Mouse (Mus musculus) forebrain, embryonic 16.5 days (tissue): Measurements from ENCODE around the gene Acsf3. TPM values are rescaled to one million over a fixed set of nuclear protein-coding genes. Genes with fewer than 3 reads are reported as not detected.
A peak's percentile ranks its signal among the peaks of the same experiment; 100 is the strongest.

Experiments used
- ATAC-seq: fragments of 200-750 bp; cut with Nextera tagmentation; 2 replicates; pipeline ENCODE4 v1.8.0; 2017; ENCODE audit warnings: mild to moderate bottlenecking, moderate library complexity
- H3K27ac ChIP-seq: fragments of 300-500 bp; sonication (generic); 2 replicates; pipeline ENCODE4 v1.5.1; 2014; ENCODE audit warnings: low read length, control low read depth
- H3K27me3 ChIP-seq: fragments of 300-500 bp; sonication (generic); replicated peaks from 2 replicates; pipeline ENCODE4 v1.6.1; 2014; ENCODE audit warnings: low read length; ENCODE audit not compliant: control insufficient read depth, insufficient read depth
- H3K36me3 ChIP-seq: fragments of 300-500 bp; sonication (generic); 2 replicates; pipeline ENCODE4 v1.6.1; 2014; ENCODE audit not compliant: control insufficient read depth, insufficient read depth
- H3K4me1 ChIP-seq: fragments of 300-500 bp; sonication (generic); replicated peaks from 2 replicates; pipeline ENCODE4 v1.6.1; 2014; ENCODE audit warnings: low read length; ENCODE audit not compliant: control insufficient read depth, insufficient read depth
- H3K4me2 ChIP-seq: fragments of 300-500 bp; sonication (generic); 2 replicates; pipeline ENCODE4 v1.6.1; 2014; ENCODE audit warnings: mild to moderate bottlenecking, low read length, control low read depth
- H3K4me3 ChIP-seq: fragments of 300-500 bp; sonication (generic); replicated peaks from 2 replicates; pipeline ENCODE4 v1.5.1; 2014; ENCODE audit warnings: mild to moderate bottlenecking, low read length, control low read depth
- H3K9ac ChIP-seq: fragments of 300-500 bp; sonication (generic); replicated peaks from 2 replicates; pipeline ENCODE4 v1.6.1; 2014; ENCODE audit warnings: low read depth, low read length, control low read depth
- H3K9me3 ChIP-seq: fragments of 300-500 bp; sonication (generic); 2 replicates; pipeline ENCODE4 v1.6.1; 2016; ENCODE audit warnings: low read length; ENCODE audit not compliant: control insufficient read depth
- WGBS: fragments of 180-500 bp; shearing (Covaris S2); extraction: QIAGEN DNeasy Blood & Tissue Kit; methylation state at CpG from one replicate; pipeline ENCODE4 v1.1.7; 2014; 5-methylcytosine and 5-hydroxymethylcytosine counted together
- polyA plus RNA-seq: library from polyadenylated mRNA; unstranded; fragments of >200 nt; fragmentation: Nextera tagmentation; extraction: Ambion mirVana; gene quantifications from 2 replicates; pipeline ENCODE4 v1.2.1, GENCODE M21; 2015

Gene Acsf3
- polyA plus RNA-seq, 1 experiment from 2014 or later: 15.9 TPM

DNA sequence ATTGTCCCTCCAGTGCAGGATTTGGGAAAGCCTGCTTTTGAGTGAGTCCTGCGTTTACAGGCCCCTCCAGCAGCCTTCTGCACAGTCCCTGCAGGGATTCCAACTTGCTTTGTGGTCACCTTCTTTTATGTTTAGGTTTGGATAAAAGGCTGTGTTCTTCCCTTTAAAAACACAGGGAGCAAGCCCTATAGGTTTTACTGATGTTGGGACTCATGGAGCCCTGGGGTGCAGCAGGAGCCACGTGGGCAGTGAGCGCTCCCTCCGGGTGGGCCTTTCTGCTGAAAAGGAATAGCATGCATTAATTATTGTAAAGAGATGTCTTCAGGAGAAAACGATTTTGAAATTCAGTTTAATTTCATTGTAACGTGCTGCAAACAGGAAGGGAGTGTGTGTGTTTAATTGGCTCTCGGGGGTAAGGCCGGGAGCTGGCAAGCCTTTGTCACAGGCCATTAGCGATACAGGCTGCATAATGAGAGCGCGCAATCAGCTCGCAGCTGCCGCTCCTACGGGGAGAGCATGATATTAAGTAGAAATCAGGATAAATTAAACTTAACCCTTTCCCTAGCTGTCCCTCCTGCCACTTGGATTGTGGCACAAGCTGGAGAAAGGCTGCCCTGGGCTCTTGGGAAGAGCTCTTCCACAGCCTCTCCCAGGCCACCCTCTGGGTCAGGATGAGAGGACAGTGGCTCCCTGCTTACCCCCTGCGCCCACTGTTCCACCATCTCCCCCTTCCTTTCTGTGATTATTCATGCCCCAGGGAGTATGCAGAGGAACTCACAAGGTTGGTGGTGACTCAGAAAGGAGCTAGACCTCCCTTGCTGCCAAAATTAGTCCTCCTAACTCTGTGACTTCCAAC, 28.8 kb downstream of the Acsf3 start:
- Histone ChIP-seq H3K9me3 (no peaks in the 10 kb centered on the region), H3K27me3 (0 out of 2 replicates have a peak, but pooled peaks cover 6% of the 10 kb centered on the region), H3K4me3 (no peak overlapping the region), H3K4me1 (peaks cover 58% of the 10 kb centered on the region), H3K27ac (peak overlapping the region; percentile 96), H3K4me2 (peak overlapping the region; percentile 26), H3K9ac (peak overlapping the region; percentile 51), H3K36me3 (no peaks in the 10 kb centered on the region)
- 4% methylated on average over 15 of the region's 15 CpGs for WGBS
- ATAC-seq: peak; percentile 94

DNA sequence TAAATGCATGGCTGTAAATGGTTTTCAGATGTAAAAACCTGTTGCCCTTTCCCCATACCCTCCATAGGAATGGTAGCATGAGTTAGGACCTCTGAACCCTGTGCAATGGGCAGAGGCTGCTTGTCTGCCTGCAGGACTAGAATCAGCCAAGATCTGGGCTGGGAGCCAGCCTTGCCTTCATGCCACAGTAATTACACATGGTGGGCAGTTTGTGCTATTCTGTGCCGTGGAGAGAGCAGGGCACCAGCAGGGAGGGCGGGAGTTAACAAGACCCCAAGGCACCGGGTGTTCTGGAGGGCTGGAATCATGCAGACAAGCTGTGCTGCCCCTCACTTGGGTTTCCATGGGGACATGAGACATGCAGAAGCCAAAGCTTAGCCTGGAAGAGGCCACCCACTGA, 30.1 kb downstream of the Acsf3 start:
- peak; percentile 59 for ATAC-seq

DNA sequence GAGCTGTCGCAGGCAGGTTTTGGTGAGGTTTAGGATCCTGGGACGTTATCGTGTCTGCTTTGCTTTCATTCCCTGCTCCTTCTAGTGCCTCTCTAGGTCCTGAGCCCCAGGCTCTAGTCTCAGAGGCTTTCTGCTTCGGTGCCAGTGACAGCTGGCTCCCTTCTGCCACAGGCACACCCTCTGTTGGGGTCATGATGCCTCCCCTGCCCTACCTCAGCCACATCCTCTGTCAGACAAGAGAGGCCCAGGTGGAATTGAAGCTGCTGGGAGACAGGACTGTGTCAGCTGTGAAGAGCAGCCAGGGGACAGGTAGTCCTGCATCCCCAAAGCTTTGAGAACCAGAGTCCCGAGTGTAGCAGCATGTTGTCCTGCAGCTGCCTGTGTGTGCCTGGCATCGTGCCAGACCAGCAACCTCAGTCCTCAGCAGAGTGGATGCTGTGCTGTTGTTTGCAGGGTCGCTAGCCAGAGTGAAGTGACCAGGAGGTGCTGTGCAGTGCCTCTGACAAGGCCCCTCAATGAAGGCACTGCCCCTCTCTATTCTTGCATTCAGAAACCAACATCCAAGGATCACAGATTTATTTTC, 31.8 kb downstream of the Acsf3 start:
- ATAC-seq: no peak
- Histone ChIP-seq H3K4me2 (no peak overlapping the region), H3K36me3 (no peaks in the 10 kb centered on the region), H3K9ac (no peak overlapping the region; the same call in 1 of the 2 replicates), H3K27ac (peak overlapping the region; percentile 96), H3K4me3 (no peak overlapping the region), H3K9me3 (no peaks in the 10 kb centered on the region), H3K4me1 (peaks cover 59% of the 10 kb centered on the region), H3K27me3 (0 out of 2 replicates have a peak, but pooled peaks cover 2% of the 10 kb centered on the region)
- 29% methylated on average over 7 of the region's 7 CpGs for WGBS

More for the DNA sequence above, 30.1 kb downstream of the Acsf3 start:
- peak overlapping the region; percentile 96 for H3K27ac ChIP-seq
- H3K9ac ChIP-seq: no peak overlapping the region
- no peak overlapping the region for H3K4me3 ChIP-seq
- 3% methylated on average over 3 of the region's 3 CpGs for WGBS
- no peaks in the 10 kb centered on the region for H3K36me3 ChIP-seq
- 0 out of 2 replicates have a peak, but pooled peaks cover 6% of the 10 kb centered on the region for H3K27me3 ChIP-seq
- no peaks in the 10 kb centered on the region for H3K9me3 ChIP-seq
- H3K4me1 ChIP-seq: peaks cover 58% of the 10 kb centered on the region
- peak overlapping the region; percentile 5; the same call in 1 of the 2 replicates for H3K4me2 ChIP-seq

DNA sequence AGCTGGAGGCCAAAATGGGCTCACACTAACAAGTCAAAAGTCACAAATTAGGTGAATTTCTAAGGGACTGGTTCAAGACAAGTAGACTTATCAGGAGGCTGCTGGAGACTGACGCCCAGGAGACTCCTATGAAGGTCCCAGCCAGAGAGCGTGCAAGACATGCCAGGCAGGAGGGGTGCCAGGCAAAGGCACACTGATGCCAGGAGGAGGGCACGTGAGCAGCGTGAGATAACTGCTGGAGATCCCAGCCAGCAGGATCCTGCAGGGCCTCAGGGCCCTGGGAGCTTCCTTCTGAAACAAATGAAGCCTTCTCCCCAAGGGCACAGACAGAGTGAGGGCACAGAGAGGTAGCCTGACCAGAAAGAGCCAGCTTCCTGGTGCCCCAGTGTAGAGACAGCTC, 32.6 kb downstream of the Acsf3 start:
- Histone ChIP-seq H3K27me3 (no peaks in the 10 kb centered on the region), H3K36me3 (no peaks in the 10 kb centered on the region), H3K9me3 (no peaks in the 10 kb centered on the region), H3K4me3 (no peak overlapping the region), H3K27ac (peak overlapping the region; percentile 96), H3K4me1 (peaks cover 58% of the 10 kb centered on the region), H3K4me2 (no peak overlapping the region), H3K9ac (no peak overlapping the region)
- no peak for ATAC-seq
- 48% methylated on average over 4 of the region's 4 CpGs for WGBS

DNA sequence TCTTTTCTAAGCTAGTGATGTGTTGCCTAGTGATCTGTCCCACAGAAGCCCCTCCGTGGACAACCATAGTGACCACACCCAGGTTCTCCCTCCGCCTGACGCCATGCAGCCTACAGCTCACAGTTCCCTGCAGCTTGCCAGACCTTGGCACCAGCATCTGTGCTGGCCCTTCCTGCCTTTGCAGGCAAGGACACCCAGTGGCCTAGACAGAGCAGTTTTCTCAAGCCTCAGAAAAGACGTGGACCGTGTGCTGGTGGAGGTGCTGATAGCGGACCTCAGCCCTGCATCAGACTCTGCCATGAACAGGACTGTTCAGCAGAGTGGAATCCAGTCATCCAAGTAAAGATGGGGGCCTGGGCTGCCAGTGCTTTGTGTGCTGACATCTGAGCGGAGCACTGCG, 35.1 kb downstream of the Acsf3 start:
- ATAC-seq: no peak
- Histone ChIP-seq H3K36me3 (no peaks in the 10 kb centered on the region), H3K27me3 (no peaks in the 10 kb centered on the region), H3K9ac (no peak overlapping the region), H3K9me3 (no peaks in the 10 kb centered on the region), H3K4me1 (peaks cover 33% of the 10 kb centered on the region), H3K4me3 (no peak overlapping the region), H3K4me2 (no peak overlapping the region), H3K27ac (no peak overlapping the region)
- 80% methylated on average over 8 of the region's 8 CpGs for WGBS

DNA sequence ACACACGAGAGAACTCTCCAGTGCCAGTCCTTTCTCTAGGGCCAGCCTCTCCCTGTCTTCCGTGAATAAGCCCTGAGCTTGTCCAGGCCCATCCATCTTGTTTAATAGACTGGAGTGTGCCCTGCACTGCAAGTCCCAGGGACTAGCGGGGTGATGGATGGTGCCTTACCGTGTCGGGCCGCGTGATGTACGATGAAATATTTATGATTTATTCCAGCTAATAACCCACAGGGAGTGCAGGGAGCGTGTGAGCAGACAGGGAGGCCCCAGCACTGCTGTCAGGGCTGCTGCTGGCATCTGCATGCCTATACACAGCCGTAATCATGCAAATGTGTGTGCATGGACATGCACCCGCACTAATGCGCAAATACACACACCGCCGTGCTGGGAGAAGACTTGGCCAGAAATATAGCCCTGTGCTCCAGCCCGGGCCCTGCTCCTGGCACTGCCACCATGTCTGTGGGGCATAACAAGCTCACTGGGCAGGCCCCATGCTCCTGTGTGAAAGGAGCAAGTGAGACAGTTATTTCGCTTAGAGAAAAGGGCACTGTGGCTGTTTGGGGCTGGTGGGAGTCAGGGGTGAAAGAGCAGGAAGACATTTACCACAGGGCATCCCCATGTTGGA, 36.7 kb downstream of the Acsf3 start:
- no peak overlapping the region for H3K4me2 ChIP-seq
- no peak overlapping the region; the same call in 1 of the 2 replicates for H3K27ac ChIP-seq
- no peaks in the 10 kb centered on the region for H3K9me3 ChIP-seq
- H3K36me3 ChIP-seq: no peaks in the 10 kb centered on the region
- H3K9ac ChIP-seq: no peak overlapping the region
- ATAC-seq: peak; percentile 26; the same call in 1 of the 2 replicates
- no peaks in the 10 kb centered on the region for H3K27me3 ChIP-seq
- peaks cover 17% of the 10 kb centered on the region for H3K4me1 ChIP-seq
- H3K4me3 ChIP-seq: no peak overlapping the region
- 83% methylated on average over 16 of the region's 16 CpGs for WGBS

DNA sequence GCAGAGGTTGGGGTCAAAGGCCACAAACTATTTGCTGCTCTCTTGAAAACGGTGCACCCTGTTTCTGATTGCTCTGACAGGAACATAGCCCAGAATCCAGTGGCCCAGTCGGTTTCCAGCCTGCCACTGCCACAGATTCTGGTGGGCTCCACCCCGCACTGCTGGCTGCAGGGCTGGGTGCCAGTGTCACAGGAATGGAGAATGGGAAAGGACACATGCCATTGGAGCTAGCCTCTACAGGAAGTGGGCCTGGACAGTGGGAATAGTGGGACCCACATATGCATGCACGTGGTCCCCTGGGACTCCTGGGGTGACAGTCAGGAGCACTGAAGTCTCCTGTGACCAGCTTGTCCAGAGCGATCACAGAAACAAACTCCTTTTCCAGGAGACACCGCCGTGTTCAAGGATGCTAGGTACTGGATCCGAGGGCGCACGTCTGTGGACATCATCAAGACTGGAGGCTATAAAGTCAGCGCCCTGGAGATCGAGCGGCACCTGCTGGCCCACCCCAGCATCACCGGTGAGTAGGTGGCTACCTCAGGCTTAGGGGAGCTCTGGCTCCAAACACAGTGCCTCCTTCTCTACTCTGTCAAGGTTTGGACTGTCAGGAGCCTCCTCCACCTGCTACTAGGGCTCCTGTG, 37.4 kb downstream of the Acsf3 start:
- Histone ChIP-seq H3K36me3 (no peaks in the 10 kb centered on the region), H3K9me3 (no peaks in the 10 kb centered on the region), H3K9ac (no peak overlapping the region), H3K27ac (no peak overlapping the region), H3K4me2 (no peak overlapping the region), H3K4me1 (peaks cover 12% of the 10 kb centered on the region), H3K4me3 (no peak overlapping the region), H3K27me3 (no peaks in the 10 kb centered on the region)
- 71% methylated on average over 14 of the region's 14 CpGs for WGBS
- ATAC-seq: 0 out of 2 replicates have a peak, but pooled peaks have one; percentile 37

DNA sequence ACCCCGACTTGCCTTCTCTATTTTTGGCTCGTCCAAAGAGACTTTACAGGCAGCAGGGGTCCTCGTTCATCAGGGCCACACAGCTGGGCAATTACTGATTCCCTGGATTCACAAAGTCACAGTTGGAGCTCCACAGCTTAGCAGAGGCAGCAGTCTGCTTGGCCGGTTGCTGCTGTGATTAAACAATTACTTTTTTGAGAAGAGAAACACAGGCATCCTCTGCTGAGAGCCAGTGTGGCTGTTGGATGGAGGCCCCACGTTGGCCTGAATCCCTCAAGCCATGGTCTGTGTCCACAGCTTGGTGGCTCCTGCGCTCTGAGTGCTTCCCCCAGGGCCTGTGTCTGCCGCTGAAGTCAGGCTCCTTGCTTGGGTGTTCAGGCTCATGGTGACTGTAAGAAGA, 39.3 kb downstream of the Acsf3 start:
- H3K4me1 ChIP-seq: peaks cover 5% of the 10 kb centered on the region; the same call in 1 of the 2 replicates
- 10% methylated on average over 7 of the region's 7 CpGs for WGBS
- H3K4me3 ChIP-seq: no peak overlapping the region
- H3K9me3 ChIP-seq: no peaks in the 10 kb centered on the region
- no peak overlapping the region for H3K4me2 ChIP-seq
- no peak for ATAC-seq
- H3K9ac ChIP-seq: no peak overlapping the region
- no peak overlapping the region for H3K27ac ChIP-seq
- H3K36me3 ChIP-seq: no peaks in the 10 kb centered on the region
- no peaks in the 10 kb centered on the region for H3K27me3 ChIP-seq

DNA sequence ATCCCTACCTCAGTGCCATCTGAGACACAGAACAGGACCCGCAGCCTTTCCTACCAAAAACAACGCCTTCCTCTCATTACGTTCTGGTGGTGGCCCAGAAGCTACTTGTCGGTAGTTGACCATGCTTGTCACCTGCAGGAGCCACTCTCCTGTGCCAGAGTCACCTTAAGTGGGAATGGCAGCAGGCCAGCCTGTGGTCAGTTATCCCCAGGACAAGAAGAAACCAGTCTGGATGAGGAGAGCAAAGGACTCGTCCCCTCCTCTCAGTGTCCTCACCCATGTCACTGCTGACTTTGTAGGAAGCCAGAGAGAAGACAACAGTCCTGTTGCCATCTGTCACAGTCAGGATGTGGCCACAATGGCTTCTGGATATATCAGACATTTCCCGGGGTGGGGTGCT, 41.7 kb downstream of the Acsf3 start:
- no peak for ATAC-seq

More for the DNA sequence above, 41.7 kb downstream of the Acsf3 start:
- Histone ChIP-seq H3K27ac (no peak overlapping the region), H3K4me3 (no peak overlapping the region), H3K4me2 (no peak overlapping the region), H3K36me3 (no peaks in the 10 kb centered on the region), H3K9ac (no peak overlapping the region), H3K4me1 (peaks cover 5% of the 10 kb centered on the region; the same call in 1 of the 2 replicates), H3K27me3 (no peaks in the 10 kb centered on the region), H3K9me3 (no peaks in the 10 kb centered on the region)
- WGBS: 91% methylated on average over 6 of the region's 6 CpGs
